Mouse (Mus musculus) layer of hippocampus, adult 18-20 months (tissue): ENCODE results near the gene Sertad4. TPM values are rescaled to one million over a fixed set of nuclear protein-coding genes. Genes with fewer than 3 reads are reported as not detected.

ENCODE experiments used
- DNase-seq, 2 experiments: peaks; one replicate each; pipeline ENCODE4 v3.0.0; 2022; ENCODE audit warnings: low spot score in 2 of 2
- total RNA-seq, 2 experiments: library from RNA; stranded (reverse); gene quantifications; 2 replicates each; pipeline ENCODE4 v1.2.3; 2021

The Sertad4 gene
- total RNA-seq, 2 experiments from 2014 or later = 12.8 to 13.5 TPM

- DNase-seq = no peak
Measured at GRCm38 (mm10) chr1:192852047-192852446, 3.5 kb downstream of the Sertad4 start.

GRCm38 (mm10) chr1:192851640-192852039, 3.9 kb downstream of the Sertad4 start:
- DNase-seq = no peak

- no peak for DNase-seq
Measured at GRCm38 (mm10) chr1:192851126-192851525, 4.4 kb downstream of the Sertad4 start.

- DNase-seq = no peak
Measured at GRCm38 (mm10) chr1:192849616-192850015, 5.9 kb downstream of the Sertad4 start.

DNA sequence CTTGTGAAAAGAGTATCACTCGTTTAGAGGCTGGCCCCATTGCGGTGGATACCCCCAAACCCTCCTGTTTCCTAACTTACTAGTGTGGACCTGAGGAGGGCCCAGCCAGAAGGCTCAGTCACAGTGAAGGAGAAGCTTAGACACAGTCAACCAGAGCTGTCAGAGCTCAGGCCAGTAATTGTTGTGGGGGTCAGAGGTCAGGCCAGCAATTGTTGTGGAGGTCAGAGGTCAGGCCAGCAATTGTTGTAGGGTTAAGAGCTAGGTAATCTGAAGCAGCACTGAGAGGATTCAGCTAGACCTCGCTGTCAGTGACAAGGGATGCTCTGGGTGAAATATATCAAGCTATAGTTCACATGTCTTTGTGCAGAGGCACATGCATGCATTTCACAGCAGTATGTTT, 8.3 kb downstream of the Sertad4 start:
- DNase-seq = no peak

DNA sequence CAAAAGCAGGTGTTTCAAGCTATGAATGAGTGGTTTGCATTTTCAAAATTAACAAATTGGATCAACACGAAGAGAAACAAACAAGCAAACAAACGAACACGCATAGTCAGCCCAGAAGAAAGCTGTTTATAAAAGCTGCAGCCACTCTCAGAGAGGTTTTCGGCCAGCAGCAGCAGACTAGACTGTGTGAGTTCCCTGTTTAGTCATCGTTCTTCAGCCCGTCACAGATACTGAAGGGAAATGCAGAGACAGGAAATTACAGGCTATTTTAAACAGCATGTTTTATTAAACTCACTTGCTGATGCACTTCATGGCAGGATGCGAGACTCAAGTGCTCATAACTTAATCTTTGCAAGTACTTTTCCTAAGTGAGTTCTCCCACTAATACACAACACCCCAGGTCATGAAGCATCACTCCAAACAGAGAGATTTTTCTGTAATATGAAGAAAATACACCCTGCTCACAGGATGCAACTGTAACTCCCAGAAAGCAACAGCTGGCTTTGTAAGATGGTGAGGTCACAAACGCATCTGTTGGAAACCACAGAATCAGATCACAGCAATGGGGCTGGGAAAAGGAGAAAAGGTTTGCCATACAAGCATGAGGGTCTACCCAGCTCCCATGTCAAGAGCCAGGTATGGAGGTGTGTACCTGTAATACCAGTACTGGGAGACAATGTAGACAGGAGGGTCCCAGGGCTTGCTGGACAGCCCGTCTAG, 14.3 kb downstream of the Sertad4 start:
- no peak for DNase-seq

- DNase-seq = no peak
Measured at GRCm38 (mm10) chr1:192840655-192841054, 14.9 kb downstream of the Sertad4 start.

- DNase-seq = peak in 1 of 2 experiments; percentile 40
Measured at GRCm38 (mm10) chr1:192835211-192835681, 20.3 kb downstream of the Sertad4 start.

GRCm38 (mm10) chr1:192834361-192835210, 21.0 kb downstream of the Sertad4 start:
- DNase-seq = peak; percentile 64 to 75

DNA sequence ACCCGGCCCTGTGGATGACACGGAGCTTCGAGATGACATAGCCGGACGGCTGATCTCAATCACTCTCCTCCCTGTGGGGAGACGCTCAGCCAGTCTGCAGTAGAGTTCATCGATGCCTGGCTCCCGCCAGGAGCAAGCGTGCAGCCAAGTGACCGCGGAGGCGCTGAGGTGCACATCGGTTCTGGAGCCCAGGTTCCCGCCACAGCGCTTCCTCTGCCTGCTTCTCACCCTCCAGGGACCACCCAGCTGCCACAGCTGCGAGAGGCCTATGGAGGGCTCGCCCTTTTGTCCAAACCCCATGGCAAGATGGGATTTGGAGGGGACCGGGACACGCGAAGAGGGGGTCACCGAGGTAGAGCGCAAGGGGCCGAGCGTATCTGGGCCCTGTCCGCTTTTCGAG, 22.0 kb downstream of the Sertad4 start:
- no peak for DNase-seq

DNA sequence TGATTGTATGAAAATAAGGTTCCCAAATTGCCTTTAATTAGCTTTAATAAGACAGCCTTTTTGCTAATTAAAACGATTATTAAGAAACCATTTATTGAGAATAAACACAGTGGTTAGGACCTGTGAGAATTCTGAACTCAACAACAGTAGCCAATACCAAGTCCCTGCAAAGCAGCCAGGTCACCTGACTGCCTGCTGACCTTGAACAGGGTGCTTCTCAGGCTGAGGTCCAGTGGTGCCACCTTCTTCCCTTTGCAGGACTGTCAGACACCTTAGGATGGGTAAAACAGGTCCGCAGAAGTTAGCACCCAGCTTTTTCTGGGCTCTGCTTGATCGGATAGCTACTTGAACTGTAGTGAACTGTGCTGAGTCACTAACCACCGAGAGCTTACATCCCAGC, 22.5 kb downstream of the Sertad4 start:
- no peak for DNase-seq

- no peak for DNase-seq
Measured at GRCm38 (mm10) chr1:192832338-192832737, 23.2 kb downstream of the Sertad4 start.

- no peak for DNase-seq
Measured at GRCm38 (mm10) chr1:192830444-192830843, 25.1 kb downstream of the Sertad4 start.

DNA sequence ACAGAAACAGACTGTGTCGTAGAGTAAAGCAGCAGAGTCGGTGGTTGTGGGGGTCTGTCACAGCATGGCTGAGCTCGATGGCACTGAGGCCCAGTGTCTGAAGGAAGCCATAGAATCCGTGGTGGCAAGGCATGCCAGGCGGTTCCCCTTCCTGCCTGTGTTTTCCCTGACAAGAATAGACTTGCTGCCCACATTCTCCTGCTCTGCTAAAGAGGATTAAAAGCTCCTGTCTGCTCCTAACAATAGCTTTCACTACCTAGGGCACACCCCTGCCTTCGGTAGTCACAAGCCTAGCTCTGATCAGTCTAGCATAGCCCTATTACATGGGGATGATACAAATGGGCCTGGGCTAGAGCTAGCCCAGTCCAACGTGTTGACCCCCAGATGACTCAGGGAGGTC, 26.6 kb downstream of the Sertad4 start:
- DNase-seq = no peak

GRCm38 (mm10) chr1:192827955-192828354, 27.6 kb downstream of the Sertad4 start:
- DNase-seq = no peak

GRCm38 (mm10) chr1:192825746-192826145, 29.8 kb downstream of the Sertad4 start:
- no peak for DNase-seq

DNA sequence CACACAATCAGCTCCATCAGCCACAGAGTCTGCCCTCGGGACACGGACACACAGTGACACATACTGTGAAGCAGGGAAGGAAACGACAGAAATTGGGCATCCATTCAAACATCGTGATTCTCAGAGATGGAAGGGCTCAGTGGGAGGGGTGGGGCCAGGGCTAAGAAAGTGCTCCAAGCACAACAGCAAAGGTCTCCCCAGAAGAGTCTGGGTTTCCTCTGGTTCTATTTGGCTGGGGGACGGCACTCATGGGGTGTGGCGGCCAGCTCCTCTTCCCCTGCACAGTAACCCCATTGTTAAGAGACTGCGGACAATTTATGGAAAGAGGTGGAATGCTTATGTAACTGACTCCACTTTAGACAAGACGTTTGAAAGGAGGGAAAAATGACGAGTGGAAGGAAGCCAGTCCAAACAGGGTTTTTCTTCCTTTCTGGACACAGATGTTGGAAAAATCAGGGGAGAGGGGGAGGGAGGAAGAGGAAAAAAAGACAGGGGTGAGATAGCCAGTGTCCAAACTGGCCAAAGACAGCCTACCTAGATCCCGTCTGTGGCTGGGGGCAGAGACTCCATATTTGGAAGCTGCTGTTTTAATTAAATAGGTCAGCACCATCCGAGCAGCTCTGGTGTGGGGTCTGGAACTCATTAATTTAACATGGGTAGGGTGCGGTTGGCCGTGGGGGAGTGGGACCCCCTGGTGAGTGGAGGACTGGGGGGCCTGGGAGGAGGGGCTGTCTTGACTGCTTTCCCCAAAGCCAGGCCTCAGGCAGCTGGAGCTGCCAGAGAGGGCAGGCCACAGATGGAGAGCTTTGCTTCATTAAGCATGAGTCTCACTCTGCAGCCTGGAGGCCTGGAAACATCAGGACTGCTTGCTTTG, 32.7 kb downstream of the Sertad4 start:
- no peak for DNase-seq

- no peak for DNase-seq
Measured at GRCm38 (mm10) chr1:192822309-192822651, 33.3 kb downstream of the Sertad4 start.

DNA sequence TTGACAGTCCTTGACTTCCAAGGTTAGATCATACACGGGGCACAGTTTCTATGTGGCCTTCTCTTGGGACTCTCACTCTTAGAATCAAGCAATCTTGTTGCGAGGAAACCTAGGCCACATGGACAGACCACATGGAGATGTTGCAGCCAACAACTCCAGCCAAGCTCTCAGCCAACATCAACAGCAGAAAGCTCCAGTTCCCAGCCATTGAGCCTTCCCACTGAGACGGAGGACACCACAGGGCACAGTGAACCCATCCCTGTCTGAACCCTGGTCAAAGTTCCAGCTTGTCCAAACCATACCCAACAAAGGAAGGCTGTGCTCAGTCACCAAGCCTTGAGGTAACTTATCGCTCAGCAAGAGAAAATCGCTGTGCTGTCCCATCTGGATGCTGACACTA, 37.2 kb downstream of the Sertad4 start:
- no peak for DNase-seq

- DNase-seq = no peak
Measured at GRCm38 (mm10) chr1:192815789-192816188, 39.8 kb downstream of the Sertad4 start.

DNA sequence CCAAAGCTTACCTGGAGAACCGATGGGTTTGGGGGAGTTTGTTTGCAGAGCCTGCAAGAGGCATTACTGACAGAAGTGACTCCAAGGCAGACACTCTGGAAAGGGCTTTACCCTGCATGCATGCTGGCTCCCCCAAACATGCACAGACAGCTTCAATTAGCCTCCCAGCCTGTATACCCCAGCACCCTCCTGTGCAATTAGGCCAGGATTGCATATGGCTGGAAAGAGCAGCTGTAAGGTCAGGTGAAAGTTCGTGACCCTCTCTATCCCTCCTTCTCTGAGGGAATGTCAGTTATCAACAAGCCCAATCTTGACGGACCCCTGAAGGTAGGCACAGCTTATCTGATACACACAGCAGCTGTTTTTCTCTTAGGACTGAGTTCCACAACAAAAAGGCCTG, 40.9 kb downstream of the Sertad4 start:
- no peak for DNase-seq
